In the genomic region with DNA sequence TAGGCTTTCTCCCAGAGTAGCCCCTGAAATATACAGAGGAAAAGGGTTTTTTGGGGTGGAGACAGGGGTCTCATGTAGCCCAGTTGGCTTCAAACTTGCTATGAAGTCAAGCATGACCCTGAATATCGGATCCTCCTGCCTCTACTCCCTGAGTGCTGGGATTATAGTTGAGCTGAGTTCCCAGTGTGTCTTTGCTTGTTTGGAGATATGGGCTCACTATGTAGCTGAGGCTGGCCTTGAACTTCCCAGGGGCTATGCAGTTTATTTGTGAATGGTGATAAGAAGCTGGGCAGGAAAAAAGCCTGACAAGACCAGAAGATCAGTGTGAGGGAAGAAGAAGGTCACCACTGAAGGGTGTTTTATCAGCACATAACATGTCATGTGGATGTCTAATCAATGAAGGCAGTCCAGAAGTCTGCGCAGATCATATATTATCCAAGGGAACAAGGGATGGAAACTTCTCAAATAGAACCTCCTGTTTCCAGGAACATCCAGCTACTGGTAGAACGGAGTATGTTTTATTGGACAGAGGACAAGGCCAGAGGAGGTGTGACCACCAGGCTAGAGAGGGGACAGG, we compare ENCODE assay signal across 8 mouse cellular contexts. TPM values are rescaled to one million over a fixed set of nuclear protein-coding genes. Genes with fewer than 3 reads are reported as not detected.
A peak's percentile ranks its signal among the peaks of the same experiment; 100 is the strongest.
DNase-seq lines count a peak whose midpoint lies in the region; ATAC-seq and TF ChIP-seq lines count a peak whose summit lies in the region.

No protein-coding gene starts in this region.

- H3K36me3 ChIP-seq in heart, embryonic 12.5 days: peaks cover 6% of the 10 kb centered on the region
- 0 out of 2 replicates have a peak, but pooled peaks cover 4% of the 10 kb centered on the region for H3K36me3 ChIP-seq in hindbrain, embryonic 12.5 days

- H3K4me1 ChIP-seq in heart, embryonic 12.5 days (replicated peaks): peaks cover 8% of the 10 kb centered on the region; the same call in 1 of the 2 replicates
- H3K4me1 ChIP-seq in bone marrow macrophage, adult 2 months (ENCODE audit: control insufficient read depth, insufficient read depth, low read length): peaks cover 6% of the 10 kb centered on the region
- peaks cover 7% of the 10 kb centered on the region for H3K4me1 ChIP-seq in hindbrain, embryonic 12.5 days

- no peak overlapping the region for H3K27ac ChIP-seq in heart, embryonic 12.5 days (ENCODE audit: poor library complexity, severe bottlenecking)
- H3K27ac ChIP-seq in bone marrow macrophage, adult 2 months (ENCODE audit: insufficient read depth, low read depth, low read length): no peak overlapping the region
- H3K27ac ChIP-seq in hindbrain, embryonic 12.5 days: no peak overlapping the region

- 61% methylated on average over 3 of the region's 3 CpGs for WGBS in heart, embryonic 12.5 days
- 79% methylated on average over 3 of the region's 3 CpGs for WGBS in hindbrain, embryonic 12.5 days

- peak overlapping the region; percentile 15; the same call in 1 of the 2 replicates for H3K9ac ChIP-seq in heart, embryonic 12.5 days
- H3K9ac ChIP-seq in hindbrain, embryonic 12.5 days: peak overlapping the region; percentile 55

- TF ChIP-seq POLR2A in bone marrow macrophage, adult 2 months (IDR thresholded peaks at IDR 0.05; ENCODE audit: borderline replicate concordance, low read depth, low read length): no peak

- DNase-seq in heart, adult 8-10 months (ENCODE audit: low spot score): no peak
- DNase-seq in left cerebral cortex, postnatal 25 days (ENCODE audit: low spot score in 2 of 2): no peak
- DNase-seq in layer of hippocampus, adult 11-12 months (ENCODE audit: low spot score): no peak
- no peak for DNase-seq in layer of hippocampus, adult 9-10 months (ENCODE audit: low spot score)

- H3K4me2 ChIP-seq in heart, embryonic 12.5 days: peak overlapping the region; percentile 66
- peak overlapping the region; percentile 62 for H3K4me2 ChIP-seq in hindbrain, embryonic 12.5 days (replicated peaks)

- no peaks in the 10 kb centered on the region for H3K27me3 ChIP-seq in heart, embryonic 12.5 days (replicated peaks)
- H3K27me3 ChIP-seq in hindbrain, embryonic 12.5 days: no peaks in the 10 kb centered on the region

- ATAC-seq in heart, embryonic 12.5 days (ENCODE audit: insufficient number of reproducible peaks, low FRiP score): no peak; the same call in 1 of the 2 replicates
- no peak for ATAC-seq in hindbrain, embryonic 12.5 days (ENCODE audit: low FRiP score)
- peak; percentile 40 for ATAC-seq in megakaryocyte progenitor cell, adult 5-6 weeks (replicated peaks; ENCODE audit: poor library complexity)

- TF ChIP-seq CTCF in bone marrow macrophage, adult 2 months (IDR thresholded peaks at IDR 0.05; ENCODE audit: low read depth, low read length): no peak

- intact Hi-C loops in left cerebral cortex, postnatal 25 days (cut with DNase I): no loop called here

- H3K9me3 ChIP-seq in heart, embryonic 12.5 days (replicated peaks): peaks cover 16% of the 10 kb centered on the region
- H3K9me3 ChIP-seq in hindbrain, embryonic 12.5 days (replicated peaks): peaks cover 9% of the 10 kb centered on the region; the same call in 1 of the 2 replicates

- H3K4me3 ChIP-seq in heart, embryonic 12.5 days: peak overlapping the region; percentile 53
- H3K4me3 ChIP-seq in bone marrow macrophage, adult 2 months (ENCODE audit: insufficient read depth, low read length): peak overlapping the region; percentile 45; the same call in 1 of the 2 replicates
- peak overlapping the region; percentile 40 for H3K4me3 ChIP-seq in hindbrain, embryonic 12.5 days

RNA-seq across cellular contexts. Expression of a gene that starts 9.4 kb away (rescaled TPM):
- polyA plus RNA-seq in heart, embryonic 12.5 days (2016; fragmentation: Nextera tagmentation; extraction: Ambion mirVana): 97.4 and 111 TPM in 2 replicates
- total RNA-seq in heart, adult 8-10 months (2022): under 1 TPM; 0.14 to 0.41 (median 0.30) TPM
- polyA plus RNA-seq in bone marrow macrophage, adult 2 months (2012; ENCODE audit: insufficient read depth, insufficient read length, missing spikeins): 0.49 and 1.3 TPM in 2 replicates
- polyA plus RNA-seq in hindbrain, embryonic 12.5 days (2016; fragmentation: Nextera tagmentation; extraction: Ambion mirVana): 147 and 164 TPM in 2 replicates
- total RNA-seq in megakaryocyte progenitor cell, adult 5-6 weeks (2015): 0.25 and 0.68 TPM in 2 replicates
- total RNA-seq in megakaryocyte progenitor cell, adult 5-6 weeks (2017): 2.8 and 4.7 TPM in 2 replicates
- 1 to 10 TPM; 7.4 to 9.1 TPM for total RNA-seq in left cerebral cortex, postnatal 25 days (2021)

RNA-seq across cellular contexts. Expression of a gene that starts 10.9 kb away (rescaled TPM):
- 37.3 and 42.0 TPM in 2 replicates for polyA plus RNA-seq in heart, embryonic 12.5 days (2016; fragmentation: Nextera tagmentation; extraction: Ambion mirVana)
- 100 to 1,000 TPM; 294 to 334 (median 302) TPM for total RNA-seq in heart, adult 8-10 months (2022)
- polyA plus RNA-seq in bone marrow macrophage, adult 2 months (2012; ENCODE audit: insufficient read depth, insufficient read length, missing spikeins): 51.5 and 61.1 TPM in 2 replicates
- polyA plus RNA-seq in hindbrain, embryonic 12.5 days (2016; fragmentation: Nextera tagmentation; extraction: Ambion mirVana): 38.8 and 41.6 TPM in 2 replicates
- 30.2 and 33.4 TPM in 2 replicates for total RNA-seq in megakaryocyte progenitor cell, adult 5-6 weeks (2015)
- 21.0 and 24.0 TPM in 2 replicates for total RNA-seq in megakaryocyte progenitor cell, adult 5-6 weeks (2017)
- total RNA-seq in left cerebral cortex, postnatal 25 days (2021): 100 to 1,000 TPM; 240 to 249 TPM

Comparison
In these comparisons a context has a peak if more than half of its experiments do, and no peak if none do; other contexts are left out.
1. RNA of a gene that starts 10.9 kb away (total RNA-seq): 294 to 334 TPM in heart, adult 8-10 months and 240 to 249 TPM in left cerebral cortex, postnatal 25 days; 21.0 to 33.4 TPM in megakaryocyte progenitor cell, adult 5-6 weeks; every median in the first group is over 4 times any median in the second.
2. Peak in every context shown above with its lines, with median percentiles within 50 percentile points of each other: H3K4me3 ChIP-seq.